Mouse (Mus musculus) B cell, adult 62 days (primary cell): ENCODE measurements around the gene Olfr1454. TPM values are rescaled to one million over a fixed set of nuclear protein-coding genes. Genes with fewer than 3 reads are reported as not detected.

Source experiments
- total RNA-seq: library from RNA; stranded (reverse); gene quantifications from 4 replicates; pipeline ENCODE4 v1.2.4, GENCODE M21; 2023

The Olfr1454 gene
- total RNA-seq: not detected in 4 replicates

GRCm38 (mm10) chr19:13060310-13060709 is at the start of gene Olfr1454:
Olfr1454 (plus strand) TSS chr19:13060610.

GRCm38 (mm10) chr19:13028227-13028626 is 32.2 kb upstream of the Olfr1454 start, which contains the start of gene Olfr1453:
Olfr1453 (minus strand) TSS chr19:13028327.

GRCm38 (mm10) chr19:13097791-13098190 is 37.4 kb downstream of the Olfr1454 start, which contains the start of gene Olfr1457:
Olfr1457 (minus strand) TSS chr19:13097891.

GRCm38 (mm10) chr19:13106675-13107074 is 46.3 kb downstream of the Olfr1454 start, which contains the start of gene Olfr1458:
Olfr1458 (minus strand) TSS chr19:13106775.

Other genes with a start within 250 kb of the Olfr1454 start
- 4.7 to 8.5 TPM (median 5.0 TPM) in 4 replicates for gene Gm5244, start 213.9 kb upstream of the Olfr1454 start, total RNA-seq
- 1.0 to 1.8 TPM (median 1.3 TPM) in 4 replicates for gene Olfr1444, start 203.3 kb upstream of the Olfr1454 start, total RNA-seq
- not detected in 4 replicates for gene Olfr1445, start 176.8 kb upstream of the Olfr1454 start, total RNA-seq
- gene Olfr1446, start 167.1 kb upstream of the Olfr1454 start, total RNA-seq: not detected in 4 replicates
- gene Olfr1447, start 156.9 kb upstream of the Olfr1454 start, total RNA-seq: not detected in 4 replicates
- gene Olfr1448, start 136.2 kb upstream of the Olfr1454 start, total RNA-seq: not detected in 4 replicates
- gene Olfr1449, start 129.8 kb upstream of the Olfr1454 start, total RNA-seq: not detected in 4 replicates
- gene Olfr1450, start 110.4 kb upstream of the Olfr1454 start, total RNA-seq: not detected in 4 replicates
- not detected in 4 replicates for gene Olfr1451, start 65.6 kb upstream of the Olfr1454 start, total RNA-seq
- not detected in 4 replicates for gene Olfr1453, start 32.3 kb upstream of the Olfr1454 start, total RNA-seq
- not detected in 4 replicates for gene Olfr1457, start 37.3 kb downstream of the Olfr1454 start, total RNA-seq
- gene Olfr1458, start 46.2 kb downstream of the Olfr1454 start, total RNA-seq: not detected in 4 replicates
- gene Olfr1459, start 88.9 kb downstream of the Olfr1454 start, total RNA-seq: 0.12 to 0.24 TPM (median 0.19 TPM) in 4 replicates
- gene Olfr1461, start 102.4 kb downstream of the Olfr1454 start, total RNA-seq: not detected in 4 replicates
- gene Olfr1462, start 125.1 kb downstream of the Olfr1454 start, total RNA-seq: not detected in 4 replicates
- not detected in 4 replicates for gene Olfr1463, start 170.7 kb downstream of the Olfr1454 start, total RNA-seq